Mouse (Mus musculus): Measurements from ENCODE around the gene Sft2d2.
A peak's percentile ranks its signal among the peaks of the same experiment; 100 is the strongest.

Sft2d2 gene

DNA sequence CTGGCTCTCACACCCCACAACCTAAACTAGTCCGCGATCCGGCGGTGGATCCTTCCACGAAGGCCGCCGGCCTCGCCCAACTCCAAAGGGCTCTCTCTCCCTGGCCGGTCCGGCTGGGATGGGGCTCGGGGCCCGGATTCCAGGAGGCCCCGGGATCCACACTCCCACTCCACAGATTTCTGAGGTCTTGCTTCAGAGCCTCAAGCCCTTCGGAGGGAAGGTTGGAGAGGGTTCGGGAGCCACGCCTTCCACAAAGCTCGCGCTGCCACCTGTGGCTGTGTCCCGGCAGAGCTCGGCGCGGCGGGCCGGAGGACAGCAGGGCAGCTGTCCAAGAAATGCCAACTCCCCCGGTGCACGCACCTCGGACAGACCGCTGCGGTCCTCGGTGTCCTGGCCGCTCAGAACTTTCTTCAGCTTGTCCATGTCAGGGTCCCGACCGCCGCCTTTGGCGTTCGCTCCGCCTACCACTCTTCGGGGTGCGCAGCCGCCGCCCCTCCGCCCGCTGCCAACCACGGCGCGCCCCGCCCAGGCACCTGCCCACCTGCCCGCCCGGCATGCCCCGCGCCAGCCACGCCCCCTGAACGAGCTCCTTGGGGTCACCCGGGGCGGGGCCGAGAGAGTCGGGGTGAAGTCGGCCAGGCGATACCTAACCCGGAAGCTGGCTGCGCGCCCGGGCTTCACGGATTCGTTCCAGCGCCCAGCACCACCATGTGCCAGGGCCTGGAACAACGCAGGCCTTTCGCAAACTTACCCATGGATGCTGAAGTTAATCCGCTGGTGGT lies at the start of gene Sft2d2:
Gene Sft2d2 (minus strand): TSS at position 559 of the 782 bp plus-strand sequence.
- DNase-seq (ENCODE audit: low read depth, low spot score) = peak; percentile 96
- H3K27me3 ChIP-seq (ENCODE audit: control insufficient read depth, insufficient read depth, low read length, poor library complexity, severe bottlenecking) = no peaks in the 10 kb centered on the region
- no peaks in the 10 kb centered on the region for H3K36me3 ChIP-seq (ENCODE audit: control insufficient read depth, insufficient read depth, low read length, poor library complexity, severe bottlenecking)

DNA sequence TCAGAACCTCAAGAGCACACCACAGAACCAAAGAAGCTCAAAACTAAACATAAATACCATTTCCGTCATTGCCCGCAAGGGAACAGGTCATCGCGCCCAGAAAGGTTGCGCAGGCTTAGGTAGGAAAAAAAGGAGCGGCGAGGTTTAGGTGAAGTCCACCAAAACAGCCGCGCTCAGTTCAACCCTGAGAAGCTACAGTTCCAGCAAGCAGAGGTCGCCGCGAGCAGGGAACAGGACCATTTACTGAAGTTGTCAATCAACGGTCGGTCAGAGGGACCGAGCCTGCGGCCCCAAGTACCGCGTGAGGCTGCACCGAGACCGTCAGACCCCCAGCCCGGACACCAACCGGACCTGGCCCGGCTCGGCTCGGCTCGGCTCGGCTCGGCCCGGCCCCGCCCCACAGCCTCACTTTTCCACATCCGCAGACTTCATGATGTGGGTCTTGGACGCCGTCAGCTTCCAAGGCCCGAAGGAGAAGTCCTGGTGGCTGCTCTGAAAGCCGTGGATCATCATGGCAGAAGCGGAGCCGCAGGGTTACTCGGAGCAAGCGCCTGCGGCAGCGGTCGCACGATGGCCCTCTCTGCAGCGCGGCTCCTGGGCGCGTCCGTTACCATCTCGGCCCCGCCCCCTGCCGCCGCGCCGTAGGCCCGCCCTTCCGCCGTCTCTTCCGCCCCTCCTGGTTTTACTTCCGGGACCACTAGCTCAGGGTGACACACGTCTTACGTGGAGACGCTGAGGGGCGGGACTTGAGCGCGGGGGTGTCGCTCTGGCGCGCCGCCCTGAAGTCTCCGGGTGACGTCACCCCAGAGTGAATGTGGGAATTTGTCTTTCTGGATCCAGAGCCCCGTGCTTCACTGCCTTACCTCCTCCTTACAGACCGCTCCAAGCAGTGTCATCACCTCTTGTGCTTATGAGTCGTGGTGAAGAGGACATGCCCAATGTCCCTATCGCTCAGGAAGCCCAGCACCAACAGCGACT lies 42.4 kb upstream of the Sft2d2 start, which contains the start of gene Tiprl:
Gene Tiprl (minus strand): TSS at position 676 of the 978 bp plus-strand sequence.
- H3K36me3 ChIP-seq (ENCODE audit: control insufficient read depth, insufficient read depth, low read length, poor library complexity, severe bottlenecking) = no peaks in the 10 kb centered on the region
- no peaks in the 10 kb centered on the region for H3K27me3 ChIP-seq (ENCODE audit: control insufficient read depth, insufficient read depth, low read length, poor library complexity, severe bottlenecking)
- peak; percentile 97 for DNase-seq (ENCODE audit: low read depth, low spot score)

DNA sequence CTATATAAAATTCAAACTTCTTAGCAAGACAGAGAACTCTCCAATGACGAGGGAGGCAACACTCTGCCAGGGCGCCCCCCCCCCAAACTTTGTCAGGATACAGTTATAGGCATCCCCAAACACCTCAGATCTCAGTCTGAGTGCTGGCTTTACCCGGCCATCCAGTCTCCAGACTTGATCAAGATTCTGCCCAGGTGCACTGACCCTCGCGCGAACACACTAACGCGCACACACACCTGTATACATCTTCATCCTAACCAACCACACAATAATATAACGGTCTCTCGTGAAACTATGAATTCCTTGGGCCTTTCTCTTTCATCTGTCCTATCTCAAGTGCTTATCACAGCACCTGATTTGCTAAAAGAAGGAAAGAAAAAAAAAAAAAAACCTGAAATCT lies 41.6 kb upstream of the Sft2d2 start:
- no peaks in the 10 kb centered on the region for H3K27me3 ChIP-seq (ENCODE audit: control insufficient read depth, insufficient read depth, low read length, poor library complexity, severe bottlenecking)
- H3K36me3 ChIP-seq (ENCODE audit: control insufficient read depth, insufficient read depth, low read length, poor library complexity, severe bottlenecking) = no peaks in the 10 kb centered on the region
- no peak for DNase-seq (ENCODE audit: low read depth, low spot score)

DNA sequence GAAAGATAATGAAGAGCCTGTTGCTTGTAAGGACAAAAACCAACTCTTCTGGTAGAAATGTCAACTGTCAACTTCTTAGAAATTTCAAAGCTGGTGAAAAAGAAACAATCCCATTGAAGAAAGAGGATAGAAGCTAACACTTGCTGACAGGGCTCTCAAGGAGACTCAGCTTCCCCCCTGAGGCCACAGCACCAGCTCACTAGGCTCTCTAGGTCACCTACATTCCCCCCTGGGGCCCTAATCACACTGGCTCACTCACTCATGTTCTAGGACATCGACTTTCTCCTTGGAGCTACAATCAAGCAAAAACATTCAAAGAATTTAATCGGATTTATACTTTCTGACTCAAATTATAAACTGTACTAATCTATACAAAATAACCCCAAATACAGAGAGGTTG lies 39.6 kb upstream of the Sft2d2 start:
- H3K36me3 ChIP-seq (ENCODE audit: control insufficient read depth, insufficient read depth, low read length, poor library complexity, severe bottlenecking) = no peaks in the 10 kb centered on the region
- no peaks in the 10 kb centered on the region; the same call in 1 of the 2 replicates for H3K27me3 ChIP-seq (ENCODE audit: control insufficient read depth, insufficient read depth, low read length, poor library complexity, severe bottlenecking)
- DNase-seq (ENCODE audit: low read depth, low spot score) = no peak

DNA sequence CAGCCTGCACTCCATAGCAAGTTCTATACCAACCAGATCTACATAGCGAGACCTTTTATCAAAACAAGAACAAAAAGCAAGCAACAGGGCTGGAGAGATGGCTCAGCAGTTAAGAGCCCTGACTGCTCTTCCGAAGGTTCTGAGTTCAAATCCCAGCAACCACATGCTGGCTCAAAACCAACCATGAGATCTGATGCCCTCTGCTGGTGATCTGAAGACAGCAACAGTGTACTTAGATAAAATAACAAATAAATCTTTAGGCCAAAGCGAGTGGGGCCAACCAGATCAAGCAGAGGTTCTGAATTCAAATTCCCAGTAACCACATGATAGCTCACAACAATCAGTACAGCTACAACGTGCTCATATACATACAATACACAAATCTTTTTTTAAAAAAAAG lies 36.5 kb upstream of the Sft2d2 start:
- H3K36me3 ChIP-seq (ENCODE audit: control insufficient read depth, insufficient read depth, low read length, poor library complexity, severe bottlenecking) = 0 out of 2 replicates have a peak, but pooled peaks cover 2% of the 10 kb centered on the region
- no peaks in the 10 kb centered on the region; the same call in 1 of the 2 replicates for H3K27me3 ChIP-seq (ENCODE audit: control insufficient read depth, insufficient read depth, low read length, poor library complexity, severe bottlenecking)
- peak; percentile 39 for DNase-seq (ENCODE audit: low read depth, low spot score)

DNA sequence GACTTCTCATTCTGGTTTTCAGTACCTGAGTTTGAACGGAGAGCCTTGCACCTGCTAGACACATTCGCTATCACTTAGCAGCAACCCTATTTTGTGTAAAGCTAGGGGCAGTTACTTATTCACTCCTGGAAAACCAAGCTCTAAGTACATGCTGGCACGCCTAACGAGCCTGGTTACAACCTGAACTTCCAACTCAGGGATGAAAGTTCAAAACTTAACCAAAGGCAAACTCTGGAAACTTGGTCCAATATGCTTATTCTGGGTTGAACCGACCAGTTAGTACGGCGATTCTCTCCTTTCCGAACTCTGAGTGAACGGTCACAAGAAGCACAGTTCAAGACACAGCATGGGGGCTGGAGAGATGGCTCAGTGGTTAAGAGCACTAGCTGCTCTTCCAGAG lies 35.3 kb upstream of the Sft2d2 start:
- Histone ChIP-seq H3K27me3 (ENCODE audit: control insufficient read depth, insufficient read depth, low read length, poor library complexity, severe bottlenecking) (no peaks in the 10 kb centered on the region; the same call in 1 of the 2 replicates), H3K36me3 (ENCODE audit: control insufficient read depth, insufficient read depth, low read length, poor library complexity, severe bottlenecking) (peaks cover 3% of the 10 kb centered on the region)
- no peak for DNase-seq (ENCODE audit: low read depth, low spot score)

DNA sequence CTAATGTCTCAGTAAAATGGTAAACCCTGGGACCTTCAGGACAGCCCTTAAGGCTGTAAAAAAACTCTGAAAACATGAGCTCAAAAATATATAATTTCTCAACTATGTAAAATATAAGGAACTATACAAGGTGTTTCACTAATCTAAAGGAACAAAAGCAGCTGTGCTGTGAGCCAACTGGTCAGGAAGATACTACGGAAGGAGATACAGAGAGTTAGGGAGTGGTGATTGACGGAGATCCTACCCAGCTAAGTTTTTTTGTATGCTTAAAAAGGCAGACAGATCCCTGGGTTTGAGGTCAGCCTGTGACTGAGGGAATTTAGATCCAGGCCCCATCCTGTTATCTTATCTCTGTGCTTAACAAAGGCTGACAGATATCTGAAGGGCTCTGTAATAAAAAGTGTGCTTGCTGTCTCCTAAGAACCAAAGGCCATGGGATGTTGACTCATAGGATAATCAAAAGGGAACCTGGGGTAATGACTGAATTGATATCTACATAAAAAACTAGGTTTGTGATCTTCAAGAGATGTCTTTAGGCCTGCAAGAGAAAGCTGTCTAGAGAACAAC lies 22.9 kb upstream of the Sft2d2 start:
- Histone ChIP-seq H3K27me3 (ENCODE audit: control insufficient read depth, insufficient read depth, low read length, poor library complexity, severe bottlenecking) (no peaks in the 10 kb centered on the region), H3K36me3 (ENCODE audit: control insufficient read depth, insufficient read depth, low read length, poor library complexity, severe bottlenecking) (peaks cover 20% of the 10 kb centered on the region; the same call in 1 of the 2 replicates)
- DNase-seq (ENCODE audit: low read depth, low spot score) = no peak

DNA sequence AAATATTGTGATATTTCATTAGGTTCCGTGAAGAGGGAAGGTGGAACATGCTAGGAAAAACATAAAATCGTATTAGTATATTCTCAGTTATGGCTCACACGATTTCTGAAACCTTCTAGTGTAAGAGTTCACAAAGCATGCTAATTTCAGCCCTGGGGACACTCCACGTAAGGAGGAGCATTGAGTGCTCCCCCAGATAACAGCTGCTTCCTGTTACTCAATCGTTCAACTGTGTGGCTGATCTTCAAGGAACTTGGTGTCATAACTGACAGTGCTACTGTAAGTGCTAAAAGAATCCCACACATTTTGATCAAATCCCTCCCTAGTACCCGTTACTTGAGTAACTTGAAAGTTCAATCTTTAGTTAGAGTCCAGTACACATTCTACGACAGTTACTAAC lies 21.6 kb upstream of the Sft2d2 start:
- H3K36me3 ChIP-seq (ENCODE audit: control insufficient read depth, insufficient read depth, low read length, poor library complexity, severe bottlenecking) = peaks cover 15% of the 10 kb centered on the region; the same call in 1 of the 2 replicates
- peak; percentile 26 for DNase-seq (ENCODE audit: low read depth, low spot score)
- H3K27me3 ChIP-seq (ENCODE audit: control insufficient read depth, insufficient read depth, low read length, poor library complexity, severe bottlenecking) = no peaks in the 10 kb centered on the region

DNA sequence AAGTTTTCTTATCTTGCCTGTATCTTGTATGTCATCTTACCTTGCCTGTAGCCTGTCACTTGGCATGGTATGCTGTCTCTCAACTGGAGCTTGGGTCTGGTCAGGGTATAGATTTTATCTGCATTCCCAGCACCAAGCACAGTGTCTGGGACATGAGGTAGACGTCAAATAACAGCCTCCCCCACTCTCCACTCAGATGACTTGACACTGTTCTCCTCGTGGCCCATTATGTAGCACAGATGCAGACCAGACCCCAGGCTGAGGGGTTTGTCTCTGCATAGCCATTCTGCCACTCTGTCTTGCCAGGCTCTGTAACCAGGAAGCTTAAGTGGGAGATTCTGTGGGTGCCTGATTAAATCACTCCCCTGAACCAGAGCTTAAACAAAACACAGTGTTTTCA lies 11.4 kb upstream of the Sft2d2 start:
- DNase-seq (ENCODE audit: low read depth, low spot score) = no peak
- no peaks in the 10 kb centered on the region for H3K27me3 ChIP-seq (ENCODE audit: control insufficient read depth, insufficient read depth, low read length, poor library complexity, severe bottlenecking)

DNA sequence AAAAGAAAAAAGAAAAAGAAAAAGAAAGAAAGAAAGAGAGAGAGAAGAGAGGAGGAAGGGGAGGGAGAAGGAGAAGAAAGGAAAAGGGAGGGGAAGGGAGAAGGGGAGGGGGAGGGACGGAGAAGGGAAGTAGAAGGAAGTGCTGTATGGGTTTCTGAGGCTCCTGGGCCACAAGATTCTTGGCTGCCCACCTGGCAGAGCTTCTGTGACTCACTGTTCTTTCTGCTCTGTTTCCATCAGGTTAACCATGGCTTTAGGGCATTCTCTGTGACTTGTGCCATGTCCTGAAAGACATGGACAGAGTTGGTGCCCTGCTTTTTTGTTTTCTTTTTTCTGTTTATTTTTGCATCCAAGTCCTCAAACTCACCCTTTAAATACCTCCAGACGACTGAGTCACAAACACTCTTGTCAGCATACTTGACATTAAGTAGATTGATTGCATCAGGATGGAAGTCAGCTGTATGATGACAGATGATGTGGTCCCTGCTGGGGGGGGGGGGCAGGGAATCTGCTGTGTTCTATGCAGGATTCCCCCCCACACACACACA lies 9.3 kb upstream of the Sft2d2 start:
- Histone ChIP-seq H3K27me3 (ENCODE audit: control insufficient read depth, insufficient read depth, low read length, poor library complexity, severe bottlenecking) (no peaks in the 10 kb centered on the region), H3K36me3 (ENCODE audit: control insufficient read depth, insufficient read depth, low read length, poor library complexity, severe bottlenecking) (no peaks in the 10 kb centered on the region)
- DNase-seq (ENCODE audit: low read depth, low spot score) = no peak

More for the DNA sequence above, 11.4 kb upstream of the Sft2d2 start:
- H3K36me3 ChIP-seq (ENCODE audit: control insufficient read depth, insufficient read depth, low read length, poor library complexity, severe bottlenecking) = no peaks in the 10 kb centered on the region

DNA sequence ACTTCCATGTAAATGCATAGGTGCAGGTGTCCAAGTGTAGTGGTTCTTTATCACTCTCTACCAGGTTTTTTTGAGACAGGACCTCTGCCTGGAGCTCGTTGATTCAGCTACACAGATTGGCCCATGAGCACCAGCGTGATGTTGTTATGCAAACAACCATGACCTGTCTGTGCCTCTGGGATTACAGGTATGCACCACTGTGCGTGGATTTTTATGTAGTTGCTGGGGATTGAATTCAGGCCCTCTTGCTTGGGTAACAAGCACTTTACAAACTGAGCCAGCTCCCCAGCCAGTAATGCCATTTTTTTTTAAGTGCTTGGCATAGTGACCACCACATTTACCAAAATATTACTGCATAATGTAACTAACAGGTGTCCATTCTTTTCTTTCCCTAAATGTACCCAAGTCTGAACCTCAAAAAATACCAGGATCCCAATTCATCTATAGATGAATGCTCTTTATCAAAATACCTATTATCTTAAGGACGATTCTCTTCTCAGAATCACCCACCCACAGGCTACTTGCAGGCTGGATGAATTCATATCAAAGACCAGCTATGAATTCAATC lies 7.3 kb upstream of the Sft2d2 start:
- no peaks in the 10 kb centered on the region for H3K27me3 ChIP-seq (ENCODE audit: control insufficient read depth, insufficient read depth, low read length, poor library complexity, severe bottlenecking)
- H3K36me3 ChIP-seq (ENCODE audit: control insufficient read depth, insufficient read depth, low read length, poor library complexity, severe bottlenecking) = no peaks in the 10 kb centered on the region
- DNase-seq (ENCODE audit: low read depth, low spot score) = no peak

DNA sequence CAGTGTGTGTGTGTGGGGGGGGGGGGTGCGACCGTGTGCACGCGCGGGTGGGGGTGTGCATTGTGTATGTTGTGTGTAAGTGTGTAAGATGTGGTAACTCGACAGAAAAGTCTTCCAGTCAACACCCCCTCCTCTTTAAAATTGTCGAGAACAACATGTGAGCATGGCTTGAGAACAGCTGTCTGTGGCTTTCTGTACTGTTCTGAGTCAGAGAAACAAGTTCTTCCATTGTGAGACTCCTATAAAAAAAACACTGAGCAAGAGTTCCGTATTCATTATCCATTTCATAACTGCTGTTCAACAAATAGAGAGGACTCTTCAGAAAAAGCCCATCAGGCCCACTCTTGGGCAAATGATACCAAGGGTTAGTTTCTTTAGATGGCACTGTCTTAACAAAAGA lies 6.5 kb upstream of the Sft2d2 start:
- DNase-seq (ENCODE audit: low read depth, low spot score) = no peak
- Histone ChIP-seq H3K36me3 (ENCODE audit: control insufficient read depth, insufficient read depth, low read length, poor library complexity, severe bottlenecking) (no peaks in the 10 kb centered on the region), H3K27me3 (ENCODE audit: control insufficient read depth, insufficient read depth, low read length, poor library complexity, severe bottlenecking) (no peaks in the 10 kb centered on the region)

DNA sequence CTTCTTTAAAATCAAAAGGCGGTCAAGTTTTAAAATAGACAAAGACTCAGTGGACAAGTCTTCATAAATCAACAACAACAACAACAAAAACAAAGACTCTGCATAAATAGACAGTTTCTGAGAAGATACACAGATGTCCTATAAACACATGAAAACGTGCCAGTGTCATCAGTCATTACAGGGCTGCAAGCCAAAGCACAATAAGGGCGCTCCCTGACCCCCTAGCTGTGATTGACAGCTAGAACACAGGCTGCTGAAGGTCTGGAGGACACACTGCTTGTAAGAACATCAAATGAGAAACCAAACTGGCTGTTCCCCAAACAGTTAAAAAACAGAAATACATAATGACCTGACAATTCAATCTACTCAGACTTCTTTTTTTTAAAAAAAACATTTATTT lies 5.4 kb upstream of the Sft2d2 start:
- Histone ChIP-seq H3K27me3 (ENCODE audit: control insufficient read depth, insufficient read depth, low read length, poor library complexity, severe bottlenecking) (no peaks in the 10 kb centered on the region), H3K36me3 (ENCODE audit: control insufficient read depth, insufficient read depth, low read length, poor library complexity, severe bottlenecking) (no peaks in the 10 kb centered on the region)
- no peak for DNase-seq (ENCODE audit: low read depth, low spot score)

DNA sequence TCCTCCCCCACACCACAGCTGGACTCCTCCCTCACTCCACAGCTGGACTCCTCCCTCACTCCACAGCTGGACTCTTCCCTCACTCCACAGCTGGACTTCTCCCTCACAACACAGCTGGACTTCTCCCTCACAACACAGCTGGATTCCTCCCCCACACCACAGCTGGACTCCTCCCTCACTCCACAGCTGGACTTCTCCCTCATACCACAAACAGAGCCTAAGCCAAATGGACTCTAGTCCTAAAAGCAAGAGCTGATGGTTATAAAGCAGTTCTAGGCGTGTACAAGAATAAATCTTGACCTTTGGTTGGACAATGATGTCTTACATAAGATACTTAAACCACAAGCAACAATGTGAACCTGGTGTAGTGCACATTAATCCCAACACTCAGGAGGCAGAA lies 4.7 kb upstream of the Sft2d2 start:
- no peaks in the 10 kb centered on the region for H3K36me3 ChIP-seq (ENCODE audit: control insufficient read depth, insufficient read depth, low read length, poor library complexity, severe bottlenecking)

More for the DNA sequence above, 4.7 kb upstream of the Sft2d2 start:
- no peak for DNase-seq (ENCODE audit: low read depth, low spot score)
- no peaks in the 10 kb centered on the region for H3K27me3 ChIP-seq (ENCODE audit: control insufficient read depth, insufficient read depth, low read length, poor library complexity, severe bottlenecking)
